Mouse (Mus musculus) intestine, embryonic 15.5 days (tissue): ENCODE data around the gene Prr7. TPM values are rescaled to one million over a fixed set of nuclear protein-coding genes. Genes with fewer than 3 reads are reported as not detected.

Experiments used
- ATAC-seq: fragments of 200-750 bp; cut with Nextera tagmentation; 2 replicates; pipeline ENCODE4 v1.8.0; 2017; ENCODE audit warnings: moderate TSS enrichment, moderate library complexity
- H3K27ac ChIP-seq: fragments of 300-500 bp; sonication (generic); 2 replicates; pipeline ENCODE4 v1.5.1; 2015; ENCODE audit warnings: mild to moderate bottlenecking, inconsistent platforms
- H3K27me3 ChIP-seq: fragments of 300-500 bp; sonication (generic); replicated peaks from 2 replicates; pipeline ENCODE4 v1.6.1; 2015; ENCODE audit warnings: inconsistent platforms
- H3K36me3 ChIP-seq: fragments of 300-500 bp; sonication (generic); 2 replicates; pipeline ENCODE4 v1.6.1; 2015; ENCODE audit warnings: inconsistent platforms
- H3K4me1 ChIP-seq: fragments of 300-500 bp; sonication (generic); replicated peaks from 2 replicates; pipeline ENCODE4 v1.6.1; 2015; ENCODE audit warnings: inconsistent platforms
- H3K4me2 ChIP-seq: fragments of 300-500 bp; sonication (generic); replicated peaks from 2 replicates; pipeline ENCODE4 v1.6.1; 2015; ENCODE audit warnings: mild to moderate bottlenecking, inconsistent platforms
- H3K4me3 ChIP-seq: fragments of 300-500 bp; sonication (generic); replicated peaks from 2 replicates; pipeline ENCODE4 v1.5.1; 2015; ENCODE audit warnings: inconsistent platforms
- H3K9ac ChIP-seq: fragments of 300-500 bp; sonication (generic); 2 replicates; pipeline ENCODE4 v1.6.1; 2015; ENCODE audit warnings: inconsistent platforms
- H3K9me3 ChIP-seq: fragments of 300-500 bp; sonication (generic); 2 replicates; pipeline ENCODE4 v1.6.1; 2016; ENCODE audit warnings: inconsistent platforms
- WGBS: fragments of 180-500 bp; shearing (Covaris S2); methylation state at CpG from one replicate; pipeline ENCODE4 v1.1.7; 2015; 5-methylcytosine and 5-hydroxymethylcytosine counted together
- polyA plus RNA-seq: library from polyadenylated mRNA; unstranded; fragments of >200 nt; fragmentation: Nextera tagmentation; extraction: Ambion mirVana; gene quantifications from 2 replicates; pipeline ENCODE4 v1.2.1, GENCODE M21; 2015

Prr7 gene
- polyA plus RNA-seq: 0.24 and 0.28 TPM in 2 replicates

- Histone ChIP-seq H3K9me3 (no peaks in the 10 kb centered on the region), H3K27ac (peak within 1 kb of the TSS; percentile 72), H3K4me1 (peaks cover 20% of the 10 kb centered on the region), H3K36me3 (peaks cover 9% of the 10 kb centered on the region; the same call in 1 of the 2 replicates), H3K4me2 (peak within 1 kb of the TSS; percentile 98), H3K9ac (peak within 1 kb of the TSS; percentile 71), H3K27me3 (no peaks in the 10 kb centered on the region), H3K4me3 (peak within 1 kb of the TSS; percentile 65)
- under 1% methylated on average over 82 of the region's 84 CpGs for WGBS
- ATAC-seq: peak; percentile 62
These were observed at the start of gene Prr7 for GRCm38 (mm10) chr13:55464027-55464884. Gene Prr7, plus strand, starts transcription at chr13:55464267.

DNA sequence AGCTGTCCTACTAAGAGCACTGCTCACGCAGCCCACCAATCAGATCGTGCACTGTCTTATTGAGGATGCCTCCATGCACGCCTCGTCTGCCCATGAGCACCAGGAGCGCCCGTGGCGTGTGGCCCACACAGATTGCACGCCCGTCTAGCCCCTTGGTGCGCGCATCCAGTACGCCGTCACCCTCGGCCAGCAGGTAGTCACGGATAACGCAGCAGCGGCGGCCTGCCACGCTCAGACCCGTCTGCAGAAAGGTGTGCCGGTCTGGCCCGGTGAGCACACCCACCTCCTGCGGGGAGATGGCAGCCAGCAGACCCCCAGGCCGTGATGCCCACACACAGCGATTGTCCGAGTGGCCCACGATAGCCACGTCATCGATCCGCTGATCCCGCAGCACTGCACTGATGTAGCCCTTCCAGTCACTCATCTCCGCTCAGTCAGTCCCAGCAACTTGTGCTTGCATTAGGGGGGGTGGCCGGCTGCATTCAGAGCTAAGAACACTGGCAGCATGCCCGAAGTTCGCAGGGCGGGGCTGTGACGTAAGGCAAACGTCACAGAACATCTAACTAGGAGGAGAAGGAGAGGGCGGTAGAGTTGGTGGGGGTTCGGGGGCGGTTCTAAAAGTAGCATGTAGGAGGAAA lies 49.2 kb upstream of the Prr7 start, which contains the start of gene Pfn3:
TSS of gene Pfn3 (minus strand) at position 490 of the 638 bp plus-strand sequence.
- Histone ChIP-seq H3K9me3 (no peaks in the 10 kb centered on the region), H3K27ac (no peak within 1 kb of the TSS), H3K4me1 (peaks cover 6% of the 10 kb centered on the region), H3K9ac (peak within 1 kb of the TSS; percentile 41), H3K36me3 (no peaks in the 10 kb centered on the region), H3K4me2 (peak within 1 kb of the TSS; percentile 73), H3K27me3 (peaks cover 29% of the 10 kb centered on the region), H3K4me3 (peak within 1 kb of the TSS; percentile 26)
- peak; percentile 73 for ATAC-seq
- 8% methylated on average over 41 of the region's 41 CpGs for WGBS

DNA sequence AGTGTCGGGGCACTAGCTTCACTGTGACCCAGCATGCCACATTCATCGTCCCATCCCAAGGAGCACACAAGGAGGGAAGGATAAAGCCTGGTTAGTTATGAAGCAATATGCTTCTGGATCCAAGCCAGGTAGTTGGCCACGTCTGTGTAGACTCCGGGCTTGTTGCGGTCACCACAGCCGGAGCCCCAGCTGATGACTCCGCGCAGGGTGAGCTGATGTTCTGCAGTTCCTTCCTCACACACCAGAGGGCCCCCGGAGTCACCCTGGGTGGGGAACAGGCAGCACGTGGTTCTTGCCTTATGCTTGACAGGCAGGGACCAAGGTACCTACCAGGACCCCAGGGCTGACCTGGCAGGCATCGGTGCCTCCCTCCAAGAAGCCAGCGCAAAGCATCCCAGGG lies 46.1 kb upstream of the Prr7 start:
- ATAC-seq: peak; percentile 76
- Histone ChIP-seq H3K36me3 (no peaks in the 10 kb centered on the region), H3K9ac (no peak overlapping the region), H3K4me2 (peak overlapping the region; percentile 46), H3K4me1 (peaks cover 20% of the 10 kb centered on the region), H3K9me3 (no peaks in the 10 kb centered on the region), H3K4me3 (no peak overlapping the region), H3K27ac (no peak overlapping the region), H3K27me3 (peaks cover 54% of the 10 kb centered on the region)
- 8% methylated on average over 12 of the region's 12 CpGs for WGBS

- Histone ChIP-seq H3K36me3 (no peaks in the 10 kb centered on the region), H3K9ac (no peak overlapping the region), H3K4me2 (no peak overlapping the region), H3K4me3 (no peak overlapping the region), H3K27ac (no peak overlapping the region), H3K27me3 (peaks cover 50% of the 10 kb centered on the region), H3K4me1 (peaks cover 20% of the 10 kb centered on the region), H3K9me3 (no peaks in the 10 kb centered on the region)
- ATAC-seq: no peak
- WGBS: 67% methylated on average over 5 of the region's 5 CpGs
These were observed 44.9 kb upstream of the Prr7 start for GRCm38 (mm10) chr13:55419142-55419541.

DNA sequence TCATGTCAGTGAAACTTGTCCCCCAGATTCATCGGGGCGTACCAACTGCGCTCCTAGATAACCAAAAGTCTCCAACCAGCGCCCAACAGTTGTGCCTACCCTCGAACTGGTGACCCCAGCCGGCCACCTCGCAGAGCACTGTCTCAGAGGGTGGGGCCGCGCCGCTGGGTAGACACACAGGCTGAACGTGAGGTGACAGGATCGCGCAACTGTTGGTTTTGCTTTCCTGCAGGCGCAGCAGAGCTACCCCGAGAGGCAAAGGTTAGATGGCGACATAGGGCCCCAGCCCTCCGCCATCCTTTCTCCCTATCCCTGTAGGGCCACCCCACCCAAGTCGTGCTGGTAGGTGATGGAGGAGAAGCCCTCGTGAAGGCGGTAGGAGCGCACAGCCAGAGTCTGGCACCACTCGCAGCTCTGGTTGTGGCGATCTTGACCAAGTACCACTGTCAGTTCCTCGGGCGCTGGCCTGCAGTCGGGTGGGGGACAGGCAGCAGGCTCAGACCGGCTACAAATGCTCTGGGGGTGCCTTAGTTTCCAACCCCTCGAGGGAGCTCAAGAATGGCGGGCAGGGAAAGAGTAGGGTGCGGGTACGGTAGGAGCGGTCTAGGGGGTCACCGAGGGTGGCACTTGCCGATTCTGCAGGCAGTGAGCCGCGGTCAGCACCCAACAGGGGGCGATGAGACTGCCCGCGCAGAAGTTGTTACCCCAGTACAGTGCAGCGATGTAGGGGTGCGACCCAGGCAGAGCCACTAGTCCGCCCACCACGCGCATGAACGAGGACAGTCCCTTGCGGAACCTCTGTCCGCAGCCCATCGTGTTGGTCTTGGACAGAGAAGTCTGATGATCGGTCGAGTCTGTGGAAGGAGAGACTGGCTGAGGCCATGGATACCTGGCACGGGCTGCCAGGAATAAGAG lies 43.8 kb upstream of the Prr7 start:
- peak; percentile 23; the same call in 1 of the 2 replicates for ATAC-seq
- 26% methylated on average over 51 of the region's 51 CpGs for WGBS

DNA sequence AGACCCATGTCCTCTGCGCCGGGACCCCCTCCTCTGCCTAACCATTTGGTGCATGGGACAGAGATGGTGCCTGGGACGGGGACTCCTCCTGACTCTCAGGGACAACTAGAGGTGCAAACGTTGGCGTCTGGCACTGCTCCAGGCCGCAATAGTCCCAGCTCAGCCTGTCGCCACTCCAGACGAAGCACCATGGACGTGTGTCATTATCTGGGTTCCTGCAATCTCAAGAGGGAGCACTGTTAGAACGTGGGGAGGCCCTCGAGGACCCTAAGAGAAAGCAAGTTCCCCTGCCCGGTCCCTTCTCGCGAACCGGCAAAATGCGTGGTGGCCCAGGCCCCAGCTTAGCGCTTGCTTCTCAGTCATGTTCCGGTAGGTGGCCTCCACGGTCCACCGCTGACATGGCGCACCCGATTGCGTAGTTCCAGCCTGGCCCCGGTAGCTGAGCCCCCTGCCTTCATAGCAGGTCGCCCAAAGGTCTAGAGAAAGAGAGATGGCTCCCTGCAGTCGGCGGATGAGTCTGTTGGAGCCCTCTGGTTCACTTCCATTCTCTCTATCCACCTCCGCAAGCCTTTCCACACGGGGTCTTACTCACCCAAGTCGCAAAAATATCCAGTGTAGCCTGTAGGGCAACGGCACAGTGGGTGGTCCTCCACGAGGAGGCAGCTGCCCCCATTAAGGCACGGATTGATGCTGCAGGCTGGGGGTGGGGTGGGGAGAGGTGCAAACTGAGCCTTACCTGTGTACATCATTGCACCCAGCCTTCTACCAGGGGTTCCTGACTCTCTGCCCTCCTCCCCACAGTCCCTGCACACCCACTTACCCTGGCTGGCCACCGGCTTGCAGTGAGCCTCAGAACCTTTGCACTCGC lies 42.9 kb upstream of the Prr7 start:
- H3K4me2 ChIP-seq: peak overlapping the region; percentile 56
- peaks cover 13% of the 10 kb centered on the region for H3K4me1 ChIP-seq
- no peaks in the 10 kb centered on the region for H3K9me3 ChIP-seq
- H3K27me3 ChIP-seq: peaks cover 43% of the 10 kb centered on the region
- WGBS: 7% methylated on average over 35 of the region's 35 CpGs
- H3K36me3 ChIP-seq: no peaks in the 10 kb centered on the region
- no peak overlapping the region for H3K9ac ChIP-seq
- peak; percentile 78 for ATAC-seq
- peak overlapping the region; percentile 19; the same call in 1 of the 2 replicates for H3K4me3 ChIP-seq
- H3K27ac ChIP-seq: no peak overlapping the region

More for the DNA sequence above, 43.8 kb upstream of the Prr7 start:
- H3K9ac ChIP-seq: no peak overlapping the region
- H3K4me1 ChIP-seq: peaks cover 13% of the 10 kb centered on the region
- H3K4me2 ChIP-seq: peak overlapping the region; percentile 56; the same call in 1 of the 2 replicates
- no peaks in the 10 kb centered on the region for H3K9me3 ChIP-seq
- H3K27me3 ChIP-seq: peaks cover 40% of the 10 kb centered on the region
- no peak overlapping the region for H3K27ac ChIP-seq
- H3K36me3 ChIP-seq: no peaks in the 10 kb centered on the region
- H3K4me3 ChIP-seq: peak overlapping the region; percentile 19; the same call in 1 of the 2 replicates

DNA sequence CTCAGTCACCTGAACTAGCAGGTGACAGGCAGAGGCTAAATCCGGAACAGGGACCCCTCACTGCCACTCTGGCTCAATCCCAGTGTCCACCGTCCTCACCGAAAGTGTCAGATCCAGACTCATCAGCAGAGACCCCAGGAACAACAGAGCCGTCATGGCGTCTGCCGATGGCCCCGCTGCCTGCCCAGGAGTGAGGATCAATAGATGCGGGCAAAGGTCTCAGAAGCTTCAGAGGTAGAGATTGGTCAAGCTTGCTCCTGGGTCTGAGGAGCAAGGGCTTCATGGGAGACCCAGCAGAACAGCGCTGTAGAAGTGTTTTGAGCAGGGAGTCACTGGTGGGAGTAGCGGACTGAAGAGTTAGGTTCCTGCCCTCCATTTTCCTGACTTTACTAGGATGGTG lies 37.5 kb upstream of the Prr7 start, which contains the start of gene F12:
TSS of gene F12 (minus strand) at position 181 of the 400 bp plus-strand sequence.
- ATAC-seq: no peak

GRCm38 (mm10) chr13:55429226-55429888 lies 34.7 kb upstream of the Prr7 start:
- peak; percentile 75 for ATAC-seq
- no peak overlapping the region for H3K4me2 ChIP-seq
- H3K4me1 ChIP-seq: no peaks in the 10 kb centered on the region
- H3K9ac ChIP-seq: no peak overlapping the region
- no peaks in the 10 kb centered on the region for H3K9me3 ChIP-seq
- H3K27me3 ChIP-seq: 0 out of 2 replicates have a peak, but pooled peaks cover 3% of the 10 kb centered on the region
- no peak overlapping the region for H3K27ac ChIP-seq
- H3K36me3 ChIP-seq: no peaks in the 10 kb centered on the region
- no peak overlapping the region for H3K4me3 ChIP-seq
- WGBS: 56% methylated on average over 12 of the region's 12 CpGs

More for the DNA sequence above, 37.5 kb upstream of the Prr7 start, which contains the start of gene F12:
- Histone ChIP-seq H3K27ac (no peak within 1 kb of the TSS), H3K27me3 (peaks cover 10% of the 10 kb centered on the region), H3K36me3 (no peaks in the 10 kb centered on the region), H3K9me3 (no peaks in the 10 kb centered on the region), H3K4me2 (no peak within 1 kb of the TSS), H3K4me1 (peaks cover under 1% of the 10 kb centered on the region), H3K4me3 (no peak within 1 kb of the TSS), H3K9ac (no peak within 1 kb of the TSS)
- WGBS: 85% methylated on average over 10 of the region's 10 CpGs

- no peak for ATAC-seq
- 83% methylated on average over 2 of the region's 2 CpGs for WGBS
- Histone ChIP-seq H3K4me1 (no peaks in the 10 kb centered on the region), H3K9ac (no peak overlapping the region), H3K4me3 (no peak overlapping the region), H3K36me3 (no peaks in the 10 kb centered on the region), H3K4me2 (no peak overlapping the region), H3K27me3 (0 out of 2 replicates have a peak, but pooled peaks cover 3% of the 10 kb centered on the region), H3K27ac (no peak overlapping the region), H3K9me3 (no peaks in the 10 kb centered on the region)
These were observed 33.5 kb upstream of the Prr7 start for GRCm38 (mm10) chr13:55430566-55430965.

- H3K4me3 ChIP-seq: no peak overlapping the region
- WGBS: 69% methylated on average over 10 of the region's 10 CpGs
- no peaks in the 10 kb centered on the region for H3K27me3 ChIP-seq
- H3K36me3 ChIP-seq: no peaks in the 10 kb centered on the region
- H3K4me1 ChIP-seq: no peaks in the 10 kb centered on the region
- no peak overlapping the region for H3K27ac ChIP-seq
- H3K9ac ChIP-seq: no peak overlapping the region
- no peaks in the 10 kb centered on the region for H3K9me3 ChIP-seq
- no peak for ATAC-seq
- no peak overlapping the region for H3K4me2 ChIP-seq
These were observed 32.0 kb upstream of the Prr7 start for GRCm38 (mm10) chr13:55431889-55432685.
